ENCODE assay signal across 21 mouse cellular contexts in genomic region chr6:134733800-134734221, GRCm38 (mm10). TPM values are rescaled to one million over a fixed set of nuclear protein-coding genes. Genes with fewer than 3 reads are reported as not detected.
DNase-seq lines count a peak whose midpoint lies in the region; ATAC-seq and TF ChIP-seq lines count a peak whose summit lies in the region.
"Had no signal": no experiment of that assay in that cellular context is flagged by ENCODE, and none has a peak within 500 bp of the region (broad histone marks: within the 10 kb centered on the region; RNA-seq: fewer than 3 reads in every experiment).

No protein-coding gene starts in this region.

- no peaks in the 10 kb centered on the region for H3K27me3 ChIP-seq in forebrain, embryonic 15.5 days
- H3K27me3 ChIP-seq in forebrain, embryonic 13.5 days, result no peaks in the 10 kb centered on the region
- H3K27me3 ChIP-seq in midbrain, embryonic 11.5 days (ENCODE audit: control insufficient read depth, insufficient read depth, low read length), result no peaks in the 10 kb centered on the region
- no peaks in the 10 kb centered on the region for H3K27me3 ChIP-seq in midbrain, embryonic 10.5 days (ENCODE audit: low read depth, poor library complexity, severe bottlenecking)
- no peaks in the 10 kb centered on the region for H3K27me3 ChIP-seq in stomach, embryonic 16.5 days (ENCODE audit: control insufficient read depth, insufficient read depth, low read length)
- H3K27me3 ChIP-seq: CH12.LX; forebrain, embryonic 12.5 days; heart, embryonic 15.5 days; limb, embryonic 12.5 days; liver, embryonic 13.5 days had no signal

- WGBS in forebrain, embryonic 15.5 days, result 55% methylated on average over 5 of the region's 5 CpGs
- WGBS in forebrain, embryonic 13.5 days, result 72% methylated on average over 5 of the region's 5 CpGs
- 77% methylated on average over 5 of the region's 5 CpGs for WGBS in midbrain, embryonic 11.5 days
- WGBS in midbrain, embryonic 10.5 days, result 84% methylated on average over 5 of the region's 5 CpGs
- WGBS in stomach, embryonic 16.5 days, result 65% methylated on average over 5 of the region's 5 CpGs

- no peak overlapping the region for H3K27ac ChIP-seq in forebrain, embryonic 15.5 days (replicated peaks)
- no peak overlapping the region for H3K27ac ChIP-seq in forebrain, embryonic 13.5 days
- no peak overlapping the region for H3K27ac ChIP-seq in midbrain, embryonic 11.5 days (ENCODE audit: low read depth, low read length)
- no peak overlapping the region for H3K27ac ChIP-seq in midbrain, embryonic 10.5 days (replicated peaks)
- H3K27ac ChIP-seq in stomach, embryonic 16.5 days (ENCODE audit: low read length), result peak overlapping the region; percentile 33; the same call in 1 of the 2 replicates
- H3K27ac ChIP-seq: forebrain, embryonic 12.5 days; heart, adult 2 months; heart, embryonic 15.5 days; left cerebral cortex, adult 2 months; limb, embryonic 12.5 days; liver, embryonic 13.5 days had no signal

- peak; percentile 67 for DNase-seq in midbrain, embryonic 11.5 days (ENCODE audit: low spot score, missing footprints)
- no peak for DNase-seq in midbrain, embryonic 10.5 days (ENCODE audit: low spot score)
- peak; percentile 57 for DNase-seq in brain, embryonic 14.5 days (ENCODE audit: low read depth)
- no peak for DNase-seq in urinary bladder, adult 18-20 months (ENCODE audit: low spot score in 2 of 2)
- DNase-seq: cerebellum, adult 9-11 months; gastrocnemius, postnatal 10 days; heart, adult 2 months; kidney, adult 2 months; kidney, postnatal 14 days; liver, embryonic 13.5 days; right cerebral cortex, postnatal 14 days; thymus, postnatal 25 days had no signal

- no peak overlapping the region for H3K4me3 ChIP-seq in forebrain, embryonic 15.5 days
- H3K4me3 ChIP-seq in forebrain, embryonic 13.5 days, result no peak overlapping the region
- no peak overlapping the region for H3K4me3 ChIP-seq in midbrain, embryonic 11.5 days (ENCODE audit: low read depth, low read length)
- no peak overlapping the region for H3K4me3 ChIP-seq in midbrain, embryonic 10.5 days
- no peak overlapping the region for H3K4me3 ChIP-seq in stomach, embryonic 16.5 days (replicated peaks; ENCODE audit: low read length)
- H3K4me3 ChIP-seq: forebrain, embryonic 12.5 days; heart, adult 2 months; heart, embryonic 15.5 days; left cerebral cortex, adult 2 months; limb, embryonic 12.5 days; liver, embryonic 13.5 days; myocyte had no signal

- no peaks in the 10 kb centered on the region for H3K4me1 ChIP-seq in forebrain, embryonic 15.5 days
- no peaks in the 10 kb centered on the region for H3K4me1 ChIP-seq in forebrain, embryonic 13.5 days
- H3K4me1 ChIP-seq in midbrain, embryonic 11.5 days (ENCODE audit: control insufficient read depth, insufficient read depth, low read length), result no peaks in the 10 kb centered on the region
- no peaks in the 10 kb centered on the region for H3K4me1 ChIP-seq in midbrain, embryonic 10.5 days
- no peaks in the 10 kb centered on the region for H3K4me1 ChIP-seq in stomach, embryonic 16.5 days (ENCODE audit: control insufficient read depth, insufficient read depth, low read length)
- H3K4me1 ChIP-seq: forebrain, embryonic 12.5 days; limb, embryonic 12.5 days had no signal

- no peaks in the 10 kb centered on the region for H3K9me3 ChIP-seq in forebrain, embryonic 15.5 days
- H3K9me3 ChIP-seq in forebrain, embryonic 13.5 days (replicated peaks), result no peaks in the 10 kb centered on the region
- H3K9me3 ChIP-seq in midbrain, embryonic 11.5 days (ENCODE audit: control insufficient read depth, low read length), result no peaks in the 10 kb centered on the region
- no peaks in the 10 kb centered on the region for H3K9me3 ChIP-seq in midbrain, embryonic 10.5 days (replicated peaks)
- H3K9me3 ChIP-seq in stomach, embryonic 16.5 days (replicated peaks; ENCODE audit: control insufficient read depth, low read length), result 0 out of 2 replicates have a peak, but pooled peaks cover 3% of the 10 kb centered on the region
- H3K9me3 ChIP-seq: forebrain, embryonic 12.5 days; heart, embryonic 15.5 days; limb, embryonic 12.5 days; liver, embryonic 13.5 days had no signal

- no peak overlapping the region for H3K9ac ChIP-seq in forebrain, embryonic 15.5 days (replicated peaks)
- no peak overlapping the region for H3K9ac ChIP-seq in forebrain, embryonic 13.5 days
- H3K9ac ChIP-seq in midbrain, embryonic 11.5 days (ENCODE audit: low read length), result no peak overlapping the region
- H3K9ac ChIP-seq in stomach, embryonic 16.5 days (ENCODE audit: low read length), result no peak overlapping the region
- H3K9ac ChIP-seq: forebrain, embryonic 12.5 days; heart, embryonic 15.5 days; limb, embryonic 12.5 days; liver, embryonic 13.5 days had no signal

- 0 out of 2 replicates have a peak, but pooled peaks have one; percentile 11 for ATAC-seq in forebrain, embryonic 15.5 days (replicated peaks)
- ATAC-seq in forebrain, embryonic 13.5 days, result no peak
- ATAC-seq in midbrain, embryonic 11.5 days (ENCODE audit: low FRiP score), result no peak
- peak; percentile 61; the same call in 1 of the 2 replicates for ATAC-seq in stomach, embryonic 16.5 days (ENCODE audit: insufficient read depth, low FRiP score)

- no peak overlapping the region for H3K4me2 ChIP-seq in forebrain, embryonic 15.5 days (replicated peaks)
- no peak overlapping the region for H3K4me2 ChIP-seq in forebrain, embryonic 13.5 days
- H3K4me2 ChIP-seq in midbrain, embryonic 11.5 days, result no peak overlapping the region
- H3K4me2 ChIP-seq in stomach, embryonic 16.5 days (ENCODE audit: low read depth, low read length), result no peak overlapping the region
- H3K4me2 ChIP-seq: forebrain, embryonic 12.5 days; heart, embryonic 15.5 days; limb, embryonic 12.5 days; liver, embryonic 13.5 days had no signal

- TF ChIP-seq CTCF in brain, embryonic 14.5 days (IDR thresholded peaks at IDR 0.05; ENCODE audit: borderline replicate concordance, extremely low read depth, insufficient read depth, insufficient read length), result no peak

- H3K36me3 ChIP-seq in forebrain, embryonic 15.5 days, result peaks cover 3% of the 10 kb centered on the region; the same call in 1 of the 2 replicates
- peaks cover 14% of the 10 kb centered on the region for H3K36me3 ChIP-seq in forebrain, embryonic 13.5 days (ENCODE audit: poor library complexity, severe bottlenecking)
- peaks cover 2% of the 10 kb centered on the region for H3K36me3 ChIP-seq in midbrain, embryonic 11.5 days (ENCODE audit: control insufficient read depth, insufficient read depth, low read length)
- peaks cover 31% of the 10 kb centered on the region for H3K36me3 ChIP-seq in midbrain, embryonic 10.5 days
- H3K36me3 ChIP-seq in stomach, embryonic 16.5 days (ENCODE audit: control insufficient read depth, insufficient read depth, low read length), result peaks cover 10% of the 10 kb centered on the region; the same call in 1 of the 2 replicates

- TF ChIP-seq POLR2A in brain, embryonic 14.5 days (IDR thresholded peaks at IDR 0.05; ENCODE audit: borderline replicate concordance, extremely low read depth, insufficient read depth, insufficient read length, poor library complexity, severe bottlenecking), result no peak

RNA-seq across cellular contexts. Expression of gene Dusp16, which starts 58.6 kb away (rescaled TPM):
- polyA plus RNA-seq in forebrain, embryonic 15.5 days (2015; fragmentation: Nextera tagmentation; extraction: Ambion mirVana), result 8.5 and 10.3 TPM in 2 replicates
- 13.8 and 15.4 TPM in 2 replicates for polyA plus RNA-seq in forebrain, embryonic 13.5 days (2015; fragmentation: Nextera tagmentation; extraction: Ambion mirVana)
- 18.0 and 18.5 TPM in 2 replicates for polyA plus RNA-seq in midbrain, embryonic 11.5 days (2014; fragmentation: Nextera tagmentation; extraction: Ambion mirVana)
- polyA plus RNA-seq in midbrain, embryonic 10.5 days (2016; fragmentation: Nextera tagmentation; extraction: Ambion mirVana), result 14.2 and 16.6 TPM in 2 replicates
- polyA plus RNA-seq in brain, embryonic 14.5 days (2012; rRNA removed), result 8.0 and 10.4 TPM in 2 replicates
- 18.5 and 19.2 TPM in 2 replicates for polyA plus RNA-seq in stomach, embryonic 16.5 days (2015; fragmentation: Nextera tagmentation; extraction: Ambion mirVana)

Comparison
In these comparisons a context has a peak if more than half of its experiments do, and no peak if none do; other contexts are left out.
1. ATAC-seq: peak in forebrain, embryonic 15.5 days (single experiment) and stomach, embryonic 16.5 days (single experiment); none in forebrain, embryonic 13.5 days (single experiment) and midbrain, embryonic 11.5 days (single experiment).
2. DNase-seq: peak in midbrain, embryonic 11.5 days (single experiment) and brain, embryonic 14.5 days (single experiment); none in midbrain, embryonic 10.5 days (single experiment) and urinary bladder, adult 18-20 months (0 of 2).